Mouse (Mus musculus): Measurements from ENCODE around the gene Mafb. TPM values are rescaled to one million over a fixed set of nuclear protein-coding genes. Genes with fewer than 3 reads are reported as not detected.

The Mafb gene
- total RNA-seq (2023), result 15.3 and 28.3 TPM in 2 replicates

GRCm38 (mm10) chr2:160366980-160367338 is at the start of gene Mafb:
TSS of gene Mafb (minus strand) at chr2:160367065.

GRCm38 (mm10) chr2:160334111-160334661 is 32.7 kb downstream of the Mafb start, which contains the start of gene Gm826:
TSS of gene Gm826 (minus strand) at chr2:160334162.

Other genes with a start within 250 kb of the Mafb start
- not detected in 2 replicates for gene Gm826, start 32.9 kb downstream of the Mafb start, total RNA-seq (2023)